Mouse (Mus musculus) common myeloid progenitor, adult 5-6 weeks (primary cell): ENCODE results near the gene Defb18. TPM values are rescaled to one million over a fixed set of nuclear protein-coding genes. Genes with fewer than 3 reads are reported as not detected.
"Not testable (repeated sequence)": the region's sequence is repeated elsewhere in the genome, so short reads cannot be mapped to it uniquely, and the experiment has no call there.

ENCODE experiments used
- ATAC-seq: replicated peaks from 2 replicates; pipeline ENCODE4 v1.8.0; 2016; ENCODE audit warnings: low read depth, mild to moderate bottlenecking, moderate TSS enrichment, inconsistent platforms; ENCODE audit not compliant: poor library complexity, severe bottlenecking
- total RNA-seq: library from RNA; stranded (forward); fragments of 200-1000, 187-1606 nt; gene quantifications from 2 replicates; pipeline ENCODE4 v1.2.3, GENCODE M21; 2017

Gene Defb18
- not detected in 2 replicates for total RNA-seq

- no peak for ATAC-seq
Observed at GRCm38 (mm10) chr1:18237343-18237742, at the start of gene Defb18. TSS of gene Defb18 (minus strand) at chr1:18237443.

DNA sequence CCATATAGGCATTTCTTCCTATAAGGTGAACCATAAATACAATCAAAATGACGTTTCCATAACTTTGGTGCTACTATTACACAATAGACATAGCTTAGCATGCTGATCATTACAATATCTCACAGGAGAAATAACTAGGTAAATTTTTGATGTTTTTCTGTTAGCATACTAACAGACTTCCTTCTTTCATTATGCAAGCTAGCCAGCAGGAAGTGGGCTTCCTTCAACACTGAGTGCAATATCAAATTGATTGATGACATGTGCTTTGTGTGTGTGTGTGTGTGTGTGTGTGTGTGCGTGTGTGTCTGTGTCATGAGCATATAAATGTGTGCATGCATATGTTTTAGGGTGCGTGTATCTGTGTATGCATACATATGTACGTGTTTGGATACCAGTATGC, 33.9 kb upstream of the Defb18 start:
- peak; percentile 73 for ATAC-seq

DNA sequence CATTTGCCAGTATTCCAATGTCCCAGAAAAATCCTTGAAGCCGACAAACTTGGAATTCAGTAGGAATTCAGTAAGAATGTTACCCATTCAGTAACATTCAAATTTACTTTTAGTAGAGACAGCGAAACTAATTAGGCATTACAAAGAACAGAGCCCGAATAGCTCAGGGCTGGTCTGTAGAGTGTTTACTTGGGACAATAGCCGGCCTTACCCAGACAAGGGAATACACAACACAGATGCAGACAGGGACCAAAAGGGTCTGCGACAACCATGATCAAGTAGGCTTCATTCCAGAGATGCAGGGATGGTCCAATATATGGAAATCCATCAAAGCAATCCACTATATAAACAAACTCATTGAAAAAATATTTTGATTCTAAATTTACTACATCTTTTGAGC, 31.6 kb upstream of the Defb18 start:
- no peak for ATAC-seq

- ATAC-seq, result no peak
Observed at GRCm38 (mm10) chr1:18265038-18265437, 27.8 kb upstream of the Defb18 start, which contains the start of gene Defb41. TSS of gene Defb41 (minus strand) at chr1:18265138.

DNA sequence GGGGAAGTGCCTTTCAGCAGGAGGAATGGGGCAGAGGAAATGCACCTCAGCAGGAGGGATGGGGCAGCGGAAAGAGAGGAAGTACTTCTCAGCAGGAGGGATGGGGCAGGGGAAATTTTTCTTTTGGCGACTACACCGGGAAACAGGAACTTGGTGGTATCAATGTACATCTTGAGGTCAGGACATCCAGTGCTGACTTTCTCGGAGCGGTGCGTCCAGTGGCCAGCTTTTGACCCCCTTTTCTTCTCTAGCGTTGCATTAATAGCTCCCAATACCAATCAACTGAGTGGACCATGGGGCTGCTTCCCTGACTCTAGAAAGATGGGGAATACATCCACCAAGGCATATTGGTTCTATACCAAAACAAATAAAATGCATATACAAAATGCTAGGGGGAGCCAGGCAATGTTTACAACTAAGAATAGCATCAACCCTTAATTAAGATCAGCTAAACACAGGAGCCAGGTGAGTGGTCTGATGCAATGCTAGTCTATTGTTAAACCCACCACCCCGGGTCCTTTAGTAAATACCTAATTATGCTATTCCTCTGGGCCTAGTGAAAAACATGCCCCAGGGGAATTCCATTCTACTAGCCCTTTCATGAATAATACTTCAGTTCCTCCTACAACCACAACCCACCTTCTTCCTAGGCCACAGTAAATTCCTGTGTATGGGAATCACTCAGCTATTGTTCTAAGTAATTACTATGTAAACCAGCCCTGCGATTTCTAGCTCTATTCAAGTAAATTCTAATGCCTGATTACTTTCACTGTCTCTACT, 8.7 kb upstream of the Defb18 start:
- ATAC-seq, result not testable (repeated sequence)

DNA sequence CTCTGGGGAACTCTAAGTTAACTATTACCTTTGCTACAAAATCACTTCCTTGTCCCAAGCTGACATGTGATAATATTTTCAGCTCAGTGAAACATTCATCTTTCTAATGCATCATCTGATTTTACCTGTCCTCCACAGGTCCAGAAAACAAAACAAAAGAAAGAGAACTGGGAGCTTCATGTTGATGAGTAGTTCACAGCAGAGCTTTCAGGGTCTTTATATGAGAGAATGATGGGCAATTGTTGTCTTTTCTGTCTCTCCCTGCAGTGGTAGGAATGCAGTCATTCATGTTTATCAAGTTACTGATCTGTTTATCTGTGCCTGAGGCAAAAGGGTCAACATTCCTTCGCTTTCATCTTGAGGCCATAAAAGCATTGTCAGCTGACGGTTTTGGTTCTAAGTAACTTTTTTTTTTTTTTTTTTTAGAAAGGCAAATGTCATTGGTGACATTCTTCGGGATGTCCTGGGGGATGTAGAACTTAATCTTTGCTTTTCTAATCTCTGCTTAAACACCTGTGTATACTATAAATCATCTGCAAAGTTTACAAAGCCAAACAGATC, 13.8 kb downstream of the Defb18 start:
- no peak for ATAC-seq

- no peak for ATAC-seq
Observed at GRCm38 (mm10) chr1:18191719-18192118, 45.5 kb downstream of the Defb18 start.

DNA sequence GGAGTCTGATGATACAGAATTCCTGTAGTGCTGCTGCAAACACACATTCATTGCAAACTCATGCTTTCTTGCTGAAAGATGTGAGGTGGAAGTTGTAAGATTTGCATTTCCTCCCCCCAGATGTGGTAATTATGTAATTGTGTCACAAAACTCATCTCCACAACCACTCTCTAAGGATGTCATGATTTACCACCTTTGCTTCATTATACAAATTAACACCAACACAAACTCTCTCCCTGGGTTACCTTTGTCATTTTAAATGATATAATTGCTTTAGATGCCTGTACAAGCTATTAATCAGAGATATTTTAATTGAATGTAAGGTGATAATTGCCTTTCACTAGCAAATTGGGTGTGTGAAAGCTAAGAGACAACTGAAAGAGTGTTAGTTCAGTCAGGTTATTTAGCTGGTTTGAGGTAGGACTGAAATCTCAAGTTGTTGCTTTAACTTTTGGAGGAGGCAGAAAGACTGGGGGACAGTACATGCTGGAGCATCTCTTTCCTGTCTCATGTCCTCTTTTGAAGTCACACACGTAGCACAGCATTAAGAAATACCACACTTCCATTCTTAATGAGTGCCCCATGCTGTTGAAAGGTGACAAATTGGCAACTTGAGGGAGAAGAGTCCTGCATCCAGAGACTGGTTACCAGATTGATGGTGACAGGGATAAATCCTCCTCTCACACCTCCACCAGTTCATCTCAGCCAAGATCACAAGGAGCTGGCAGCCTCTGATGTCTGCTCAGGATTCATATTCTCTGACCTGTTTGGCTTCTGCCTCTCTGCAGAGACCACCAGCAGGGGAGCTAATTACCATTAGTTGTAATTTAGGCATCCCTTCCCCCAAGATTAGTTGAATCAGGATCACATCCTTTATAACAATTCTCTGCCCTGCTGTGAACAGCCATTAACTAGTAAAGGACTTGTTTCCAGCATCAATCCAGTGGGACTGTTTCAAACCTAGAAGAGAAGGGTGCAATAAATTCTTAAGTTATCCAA, 46.2 kb downstream of the Defb18 start:
- ATAC-seq, result no peak

Other genes starting within 250 kb of the Defb18 start
- not detected in 2 replicates for gene Crisp4, start 91.5 kb downstream of the Defb18 start, total RNA-seq
- not detected in 2 replicates for gene Defb41, start 27.7 kb upstream of the Defb18 start, total RNA-seq